Mouse (Mus musculus) left cerebral cortex, adult 2 months (tissue): ENCODE results near the gene Sec24a. TPM values are rescaled to one million over a fixed set of nuclear protein-coding genes. Genes with fewer than 3 reads are reported as not detected.
A peak's percentile ranks its signal among the peaks of the same experiment; 100 is the strongest.
"Not testable (repeated sequence)": the region's sequence is repeated elsewhere in the genome, so short reads cannot be mapped to it uniquely, and the experiment has no call there.

Experiments
- DNase-seq, 2 experiments: peaks; one replicate each; pipeline ENCODE4 v3.0.0; 2021 to 2022; ENCODE audit warnings: low spot score in 2 of 2, mixed read lengths in 1 of 2; ENCODE audit errors: extremely low spot score in 1 of 2
- H3K27ac ChIP-seq: fragments of 200-600 bp; 2 replicates; pipeline ENCODE4 v1.8.1; 2022
- H3K4me3 ChIP-seq: fragments of 200-600 bp; 2 replicates; pipeline ENCODE4 v1.8.1; 2022
- CTCF ChIP-seq: fragments of 200-600 bp; IDR thresholded peaks from 2 replicates; pipeline ENCODE4 v1.8.1; 2022; ENCODE audit warnings: antibody characterized with exemption, mild to moderate bottlenecking, moderate library complexity
- intact Hi-C: fragments of 180-260 bp; cut with DNase I; formaldehyde crosslinking; loops from one replicate; pipeline ENCODE4 v1.15.1; 2025
- total RNA-seq, 2 experiments: library from RNA; stranded (reverse); gene quantifications; 2 replicates each; pipeline ENCODE4 v1.2.3; 2021

Sec24a gene
- total RNA-seq, 2 experiments from 2014 or later = 21.0 to 21.2 TPM

- intact Hi-C loops = loop anchor here (10.0 kb wide), 1 partner anchor 278 kb away; no protein-coding TSS in a partner anchor
- H3K4me3 ChIP-seq = no peak overlapping the region
- H3K27ac ChIP-seq = no peak overlapping the region
- TF ChIP-seq CTCF = no peak
- no peak for DNase-seq
These were observed 57.0 kb downstream of the Sec24a start for GRCm38 (mm10) chr11:51706451-51706850.

- no peak overlapping the region for H3K4me3 ChIP-seq
- intact Hi-C loops = loop anchor here (10.0 kb wide), 1 partner anchor 281 kb away; no protein-coding TSS in a partner anchor
- TF ChIP-seq CTCF = peak; percentile 38
- no peak overlapping the region for H3K27ac ChIP-seq
- no peak for DNase-seq
These were observed 59.9 kb downstream of the Sec24a start for GRCm38 (mm10) chr11:51703379-51703998.

DNA sequence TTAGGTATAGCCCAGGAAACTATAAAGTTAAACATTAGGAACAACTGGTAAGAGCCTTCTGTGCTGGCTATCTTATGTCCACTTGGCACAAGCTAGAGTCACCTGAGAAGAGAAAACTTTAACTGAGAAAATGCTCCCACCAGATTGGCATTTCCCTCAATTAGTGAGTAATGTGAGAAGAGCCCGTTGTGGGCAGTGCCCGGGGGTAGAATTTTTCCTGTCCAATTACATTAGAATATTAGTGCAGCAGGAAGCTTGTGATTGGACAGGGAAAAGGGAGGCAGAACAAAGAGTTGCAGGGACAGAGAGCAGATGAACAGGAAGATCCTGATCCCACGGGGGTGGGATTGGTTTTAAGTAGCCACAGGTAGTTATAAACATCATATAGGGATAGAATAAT lies 60.6 kb downstream of the Sec24a start:
- H3K27ac ChIP-seq = no peak overlapping the region
- no peak for TF ChIP-seq CTCF
- no peak overlapping the region for H3K4me3 ChIP-seq
- no peak for DNase-seq
- intact Hi-C loops = loop anchor here (10.0 kb wide), 1 partner anchor 282 kb away; no protein-coding TSS in a partner anchor

DNA sequence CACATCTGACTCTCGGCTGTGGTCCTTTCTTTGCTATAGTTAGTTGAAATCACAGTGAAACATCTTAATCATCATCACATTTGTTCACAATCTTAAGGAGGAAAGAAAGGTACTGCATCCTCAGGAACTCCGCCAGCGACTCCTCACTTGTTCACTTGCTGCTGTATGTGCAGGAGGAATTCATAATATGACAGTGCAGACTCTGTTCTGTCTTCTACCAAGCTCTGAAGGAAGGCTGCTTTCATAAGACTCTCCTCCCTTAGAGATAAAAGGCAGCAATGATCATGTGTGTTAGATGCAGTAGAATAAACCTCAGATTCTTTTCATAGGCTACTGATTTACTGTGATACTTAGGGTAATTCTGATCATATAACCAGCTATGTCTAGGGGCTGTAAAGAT lies 68.5 kb downstream of the Sec24a start:
- no peak for DNase-seq
- no peak for TF ChIP-seq CTCF
- intact Hi-C loops = no loop called here
- Histone ChIP-seq H3K27ac (no peak overlapping the region), H3K4me3 (no peak overlapping the region)

DNA sequence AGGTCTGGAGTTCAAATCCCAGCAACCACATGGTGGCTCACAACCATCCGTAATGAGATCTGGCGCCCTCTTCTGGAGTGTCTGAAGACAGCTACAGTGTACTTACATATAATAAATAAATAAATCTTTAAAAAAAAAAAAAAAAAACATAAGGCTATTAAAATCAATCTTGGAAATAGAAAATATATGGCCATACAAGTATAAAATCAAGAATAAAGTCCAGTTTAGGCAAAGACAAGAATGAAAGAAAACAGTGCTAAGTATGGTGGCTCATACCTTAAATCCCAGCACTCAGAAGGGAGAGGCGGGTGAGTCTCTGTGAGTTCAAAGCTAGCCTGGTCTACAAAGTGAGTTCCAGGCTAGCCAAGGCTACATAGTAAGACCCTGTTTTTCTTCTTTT lies 72.8 kb downstream of the Sec24a start:
- intact Hi-C loops, H3K27ac ChIP-seq, H3K4me3 ChIP-seq, DNase-seq: not testable (repeated sequence)

- no peak for TF ChIP-seq CTCF
- peak overlapping the region; percentile 71 for H3K4me3 ChIP-seq
- intact Hi-C loops = loop anchor here (5.0 kb wide), 1 partner anchor 543 kb away; the partner anchor contains the start of gene Skp1a
- H3K27ac ChIP-seq = peak overlapping the region; percentile 100
- DNase-seq = no peak
These were observed 74.1 kb downstream of the Sec24a start for GRCm38 (mm10) chr11:51689343-51689742.

DNA sequence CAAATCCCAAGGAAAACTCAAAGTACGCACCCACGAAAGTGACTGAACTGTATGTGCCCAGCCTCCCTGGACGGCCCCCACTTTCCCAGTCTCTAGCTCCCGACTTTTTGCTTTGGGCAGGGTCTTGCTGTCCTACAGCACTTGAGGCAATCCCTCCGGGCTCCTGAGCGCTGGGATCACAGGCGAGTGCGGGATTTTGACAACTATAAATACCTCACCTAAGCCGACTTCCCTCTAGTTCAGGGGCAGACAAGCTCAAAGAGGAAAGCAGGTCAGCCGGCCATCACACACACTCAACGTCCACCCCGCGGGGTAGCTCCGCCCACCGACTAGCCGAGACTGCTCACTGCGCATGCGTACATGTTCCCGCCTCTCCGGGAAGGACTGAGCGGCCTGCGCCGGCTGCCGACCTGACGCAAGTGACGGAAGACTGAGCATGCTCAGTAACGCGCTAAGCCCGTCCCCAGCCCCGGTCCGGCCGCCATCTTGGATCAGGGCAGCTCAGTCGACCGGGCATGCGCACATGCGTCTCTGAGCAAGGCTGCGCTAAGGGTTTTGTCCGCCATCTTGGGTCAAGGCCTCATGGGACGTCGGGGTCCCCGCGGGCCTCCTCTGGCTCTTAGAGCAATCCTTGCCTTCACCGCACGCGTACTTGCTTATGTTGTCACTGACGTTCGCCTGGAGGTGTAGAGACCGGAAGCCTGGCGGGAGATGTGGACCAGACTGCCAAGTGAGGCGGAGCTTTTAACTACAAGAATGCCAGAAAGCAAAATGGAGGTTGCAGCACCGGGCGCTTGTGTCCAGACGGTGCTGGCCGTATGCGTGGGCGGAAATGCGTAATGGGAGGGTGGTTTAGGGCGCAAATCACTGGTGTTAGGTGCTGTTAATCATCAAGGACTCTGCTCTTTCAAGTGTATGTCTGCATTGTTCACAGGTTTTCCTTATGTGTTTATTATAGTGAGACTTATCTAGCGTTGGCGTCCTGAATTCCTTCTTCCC lies 74.8 kb downstream of the Sec24a start, which contains the start of gene 0610009B22Rik:
Gene 0610009B22Rik (minus strand): TSS at position 545 of the 999 bp plus-strand sequence.
- TF ChIP-seq CTCF = no peak
- DNase-seq = peak; percentile 100
- Histone ChIP-seq H3K27ac (peak within 1 kb of the TSS; percentile 100), H3K4me3 (peak within 1 kb of the TSS; percentile 71)
- intact Hi-C loops = loop anchor here (5.0 kb wide), 1 partner anchor 544 kb away; the partner anchor contains the start of gene Skp1a

GRCm38 (mm10) chr11:51681976-51682374 lies 81.5 kb downstream of the Sec24a start:
- no peak overlapping the region for H3K4me3 ChIP-seq
- intact Hi-C loops = loop anchor here (1.0 to 5.0 kb wide), 3 partner anchors 45 to 395 kb away; partner anchors contain the start of genes Col23a1 and Rmnd5b
- no peak for TF ChIP-seq CTCF
- no peak for DNase-seq
- H3K27ac ChIP-seq = no peak overlapping the region

DNA sequence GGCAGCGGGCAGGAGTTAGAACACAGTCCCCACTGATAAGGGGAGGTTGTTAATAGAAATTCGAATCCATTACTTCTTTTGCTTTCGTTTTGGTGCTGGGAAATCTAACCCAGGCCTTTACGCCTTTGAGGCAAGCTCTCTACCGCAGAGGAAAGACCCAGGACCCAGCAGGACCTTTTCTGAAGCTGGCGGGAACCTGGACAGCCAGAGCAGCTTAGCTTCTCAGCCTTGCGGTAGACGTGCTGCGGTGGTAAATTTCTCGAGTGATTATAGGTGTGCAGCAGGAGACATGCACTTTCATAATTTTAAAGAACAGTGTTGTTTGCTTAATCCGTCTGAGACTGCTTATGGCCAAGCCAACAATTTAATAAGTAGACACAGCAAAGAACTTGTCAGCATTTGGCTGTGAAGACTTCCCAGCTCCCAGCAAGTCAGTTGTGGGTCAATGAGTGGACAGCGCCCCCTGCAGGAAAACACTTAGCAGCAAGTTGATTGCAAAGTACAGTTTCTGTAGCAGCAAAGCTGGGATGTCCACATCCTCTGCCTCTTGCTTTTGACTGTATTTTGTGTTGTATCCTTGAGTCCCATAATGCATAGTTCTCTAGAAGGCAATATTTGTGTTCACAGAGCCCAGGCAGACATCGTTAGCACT lies 82.0 kb downstream of the Sec24a start:
- Histone ChIP-seq H3K4me3 (no peak overlapping the region), H3K27ac (no peak overlapping the region)
- DNase-seq = peak; percentile 83 to 89
- intact Hi-C loops = loop anchor here (1.0 to 5.0 kb wide), 3 partner anchors 44 to 394 kb away; partner anchors contain the start of genes Col23a1 and Rmnd5b
- TF ChIP-seq CTCF = peak; percentile 93

GRCm38 (mm10) chr11:51679466-51679865 lies 84.0 kb downstream of the Sec24a start:
- no peak overlapping the region for H3K4me3 ChIP-seq
- intact Hi-C loops = no loop called here
- no peak overlapping the region for H3K27ac ChIP-seq
- no peak for TF ChIP-seq CTCF
- no peak for DNase-seq

GRCm38 (mm10) chr11:51677737-51678418 lies 85.6 kb downstream of the Sec24a start:
- intact Hi-C loops = no loop called here
- TF ChIP-seq CTCF = no peak
- DNase-seq = no peak
- Histone ChIP-seq H3K4me3 (no peak overlapping the region), H3K27ac (no peak overlapping the region)
